Mouse (Mus musculus) CD4-positive, CD25-positive, alpha-beta regulatory T cell (primary cell): ENCODE measurements around the gene Arnt2. TPM values are rescaled to one million over a fixed set of nuclear protein-coding genes. Genes with fewer than 3 reads are reported as not detected.

Source experiments
- polyA plus RNA-seq: library from polyadenylated mRNA; unstranded; fragments of 100-300 nt; shearing (Covaris generic); gene quantifications from one replicate; pipeline ENCODE4 v1.2.1, GENCODE M21; 2017

Gene Arnt2
- polyA plus RNA-seq = 1.1 TPM

DNA sequence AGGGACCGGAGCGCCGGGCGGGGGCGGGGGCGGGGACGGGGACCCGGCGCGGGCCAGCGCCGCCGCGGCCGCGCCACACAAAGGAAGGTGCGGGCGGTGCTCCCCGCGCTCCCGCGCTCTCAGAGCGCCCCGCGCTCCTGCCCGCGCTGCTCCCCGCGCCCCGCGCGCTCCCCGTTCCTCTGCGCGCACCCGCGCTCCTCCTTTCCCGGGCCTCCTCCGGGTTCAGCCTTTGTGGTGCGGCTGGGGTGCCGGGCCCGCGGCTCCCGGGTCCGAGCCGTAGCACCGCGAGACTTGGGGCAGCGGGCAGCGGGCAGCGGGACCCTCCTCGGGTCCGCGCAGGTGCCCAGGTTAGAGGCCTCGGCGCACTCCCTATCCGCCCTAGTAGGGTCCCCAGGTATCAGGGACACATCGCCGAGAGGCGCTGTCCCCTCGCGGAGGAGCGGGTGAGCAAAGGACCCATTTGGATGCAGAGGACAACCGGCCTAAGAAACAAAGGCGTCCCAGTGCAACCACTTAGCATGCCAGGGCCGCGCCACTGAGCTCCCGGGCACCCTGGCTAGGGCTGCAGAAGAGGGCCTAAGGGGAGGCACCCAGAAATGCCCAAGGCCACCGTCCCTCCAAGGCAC, at the start of gene Arnt2:
TSS of gene Arnt2 (minus strand) at position 281 of the 626 bp plus-strand sequence.

Other genes starting within 250 kb of the Arnt2 start
- 0.02 TPM for gene Gm2115, start 118.8 kb upstream of the Arnt2 start, polyA plus RNA-seq
- gene Fah, start 196.5 kb upstream of the Arnt2 start, polyA plus RNA-seq = 11.2 TPM